In genomic region chr9:70325880-70326595, GRCm38 (mm10) we compare ENCODE assay signal across 20 mouse cellular contexts.
A peak's percentile ranks its signal among the peaks of the same experiment; 100 is the strongest.
DNase-seq lines count a peak whose midpoint lies in the region; ATAC-seq and TF ChIP-seq lines count a peak whose summit lies in the region.
"Had no signal": no experiment of that assay in that cellular context is flagged by ENCODE, and none has a peak within 500 bp of the region (broad histone marks: within the 10 kb centered on the region; RNA-seq: fewer than 3 reads in every experiment).

No protein-coding gene starts in this region.

- no peaks in the 10 kb centered on the region for H3K9me3 ChIP-seq in kidney, postnatal 0 days (replicated peaks; ENCODE audit: low read length)
- H3K9me3 ChIP-seq: embryonic facial prominence, embryonic 10.5 days; forebrain, embryonic 12.5 days; heart, embryonic 10.5 days; hindbrain, embryonic 10.5 days; lung, embryonic 15.5 days; midbrain, embryonic 10.5 days had no signal

- TF ChIP-seq EP300 in heart, adult 2 months (IDR thresholded peaks at IDR 0.05; ENCODE audit: insufficient read depth, low read depth, low read length) = 0 out of 2 replicates have a peak, but pooled peaks have one; percentile 22

- no peak overlapping the region for H3K4me3 ChIP-seq in heart, adult 2 months
- H3K4me3 ChIP-seq in kidney, postnatal 0 days (replicated peaks; ENCODE audit: low read depth, low read length) = no peak overlapping the region
- H3K4me3 ChIP-seq: embryonic facial prominence, embryonic 10.5 days; forebrain, embryonic 12.5 days; heart, embryonic 10.5 days; hindbrain, embryonic 10.5 days; lung, embryonic 15.5 days; midbrain, embryonic 10.5 days had no signal

- H3K79me2 ChIP-seq in heart, adult 2 months (replicated peaks; ENCODE audit: control insufficient read depth, insufficient read depth, low read length) = no peaks in the 10 kb centered on the region

- intact Hi-C loops in heart, adult 2 months (cut with DNase I) = no loop called here
- intact Hi-C loops in heart, postnatal 36 days (cut with DNase I) = no loop called here

- peaks cover 6% of the 10 kb centered on the region for H3K36me3 ChIP-seq in heart, adult 2 months (ENCODE audit: control insufficient read depth, insufficient read depth, low read length)
- peaks cover 22% of the 10 kb centered on the region; the same call in 1 of the 2 replicates for H3K36me3 ChIP-seq in kidney, postnatal 0 days (ENCODE audit: insufficient read depth, low read length)
- H3K36me3 ChIP-seq: forebrain, embryonic 12.5 days had no signal

- H3K4me2 ChIP-seq in kidney, postnatal 0 days (ENCODE audit: low read length) = no peak overlapping the region
- H3K4me2 ChIP-seq: forebrain, embryonic 12.5 days; lung, embryonic 15.5 days had no signal

- 55% methylated on average over 8 of the region's 8 CpGs for WGBS in heart, adult 2 months
- WGBS in kidney, postnatal 0 days = 25% methylated on average over 8 of the region's 8 CpGs

- no peak for TF ChIP-seq CTCF in heart, adult 2 months (IDR thresholded peaks at IDR 0.05)
- no peak for TF ChIP-seq CTCF in kidney, postnatal 0 days (IDR thresholded peaks at IDR 0.05; ENCODE audit: low read depth)

- no peak for TF ChIP-seq POLR2A in heart, adult 2 months (IDR thresholded peaks at IDR 0.05; ENCODE audit: insufficient read depth, low read depth, low read length)

- H3K4me1 ChIP-seq in heart, adult 2 months (ENCODE audit: control insufficient read depth, insufficient read depth, low read length) = peaks cover 4% of the 10 kb centered on the region; the same call in 1 of the 2 replicates
- H3K4me1 ChIP-seq in kidney, postnatal 0 days (replicated peaks; ENCODE audit: insufficient read depth, low read length) = peaks cover 4% of the 10 kb centered on the region; the same call in 1 of the 2 replicates
- H3K4me1 ChIP-seq: forebrain, embryonic 12.5 days; hindbrain, embryonic 10.5 days; lung, embryonic 15.5 days; midbrain, embryonic 10.5 days had no signal

- H3K27me3 ChIP-seq in heart, adult 2 months (ENCODE audit: control insufficient read depth, insufficient read depth, low read length) = no peaks in the 10 kb centered on the region
- no peaks in the 10 kb centered on the region for H3K27me3 ChIP-seq in kidney, postnatal 0 days (ENCODE audit: insufficient read depth, low read length)
- H3K27me3 ChIP-seq: forebrain, embryonic 12.5 days; lung, embryonic 15.5 days had no signal

- peak; percentile 52 for ATAC-seq in kidney, postnatal 0 days (replicated peaks; ENCODE audit: low FRiP score, low read depth)

- peak in 1 of 2 experiments; percentile 43 for DNase-seq in heart, adult 2 months
- no peak for DNase-seq in heart, postnatal 36 days
- peak; percentile 78 for DNase-seq in kidney, postnatal 0 days (ENCODE audit: low spot score)
- DNase-seq in kidney, postnatal 25 days = no peak
- peak; percentile 22 to 52 for DNase-seq in adrenal gland, postnatal 36 days
- DNase-seq in spleen, postnatal 4 days (ENCODE audit: low spot score in 2 of 2) = no peak
- DNase-seq in lung, postnatal 25 days (ENCODE audit: low spot score) = no peak
- DNase-seq: cerebellum, adult 8-10 months; kidney, adult 18-20 months; layer of hippocampus, postnatal 36 days; right cerebral cortex, postnatal 25 days; thymus, adult 2 months had no signal

- no peak overlapping the region for H3K9ac ChIP-seq in heart, adult 2 months (ENCODE audit: low read depth, low read length)
- no peak overlapping the region for H3K9ac ChIP-seq in kidney, postnatal 0 days (ENCODE audit: low read depth, low read length)
- H3K9ac ChIP-seq: forebrain, embryonic 12.5 days; liver, embryonic 14.5 days; lung, embryonic 15.5 days had no signal

- no peak overlapping the region for H3K27ac ChIP-seq in heart, adult 2 months
- H3K27ac ChIP-seq in kidney, postnatal 0 days = no peak overlapping the region
- H3K27ac ChIP-seq: embryonic facial prominence, embryonic 10.5 days; forebrain, embryonic 12.5 days; heart, embryonic 10.5 days; hindbrain, embryonic 10.5 days; liver, embryonic 14.5 days; lung, embryonic 15.5 days; macrophage; midbrain, embryonic 10.5 days had no signal

Comparison
In these comparisons a context has a peak if more than half of its experiments do, and no peak if none do; other contexts are left out.
1. DNase-seq: peak in kidney, postnatal 0 days (single experiment) and adrenal gland, postnatal 36 days (2 of 2); none in heart, postnatal 36 days (0 of 2), kidney, postnatal 25 days (0 of 2), spleen, postnatal 4 days (0 of 2) and lung, postnatal 25 days (single experiment).